Mouse (Mus musculus): ENCODE data around the gene G0s2.

- TF ChIP-seq CTCF (conservative IDR thresholded peaks at IDR 0.05; ENCODE audit: insufficient read depth, insufficient read length, low read depth, low read length) (no peak), POLR2A (IDR thresholded peaks at IDR 0.05; ENCODE audit: low read depth, low read length) (no peak)
Measured at GRCm38 (mm10) chr1:193279492-193279891, 6.5 kb upstream of the G0s2 start.

Measured in kidney, adult 2 months (tissue).